Mouse (Mus musculus) kidney, embryonic 15.5 days (tissue): ENCODE measurements at regions not wholly inside any gene's neighbourhood (a gene's known extent, or its start where the extent isn't known, plus 50 kb on each side); places are given as distances from the start of the nearest gene placed in this dataset.

Experiments
- ATAC-seq: fragments of 200-750 bp; cut with Nextera tagmentation; replicated peaks from 2 replicates; pipeline ENCODE4 v1.8.0; 2017; ENCODE audit warnings: moderate TSS enrichment; ENCODE audit not compliant: low FRiP score
- H3K27ac ChIP-seq: fragments of 300-500 bp; sonication (generic); 2 replicates; pipeline ENCODE4 v1.5.1; 2015; ENCODE audit warnings: mild to moderate bottlenecking, inconsistent platforms
- H3K27me3 ChIP-seq: fragments of 300-500 bp; sonication (generic); 2 replicates; pipeline ENCODE4 v1.6.1; 2015; ENCODE audit warnings: inconsistent platforms
- H3K36me3 ChIP-seq: fragments of 300-500 bp; sonication (generic); 2 replicates; pipeline ENCODE4 v1.6.1; 2015; ENCODE audit warnings: inconsistent platforms
- H3K4me1 ChIP-seq: fragments of 300-500 bp; sonication (generic); 2 replicates; pipeline ENCODE4 v1.6.1; 2015; ENCODE audit warnings: inconsistent platforms
- H3K4me2 ChIP-seq: fragments of 300-500 bp; sonication (generic); 2 replicates; pipeline ENCODE4 v1.6.1; 2015; ENCODE audit warnings: moderate library complexity, mild to moderate bottlenecking, inconsistent platforms
- H3K4me3 ChIP-seq: fragments of 300-500 bp; sonication (generic); replicated peaks from 2 replicates; pipeline ENCODE4 v1.5.1; 2015; ENCODE audit warnings: mild to moderate bottlenecking, inconsistent platforms
- H3K9ac ChIP-seq: fragments of 300-500 bp; sonication (generic); 2 replicates; pipeline ENCODE4 v1.6.1; 2015; ENCODE audit warnings: mild to moderate bottlenecking, inconsistent platforms
- H3K9me3 ChIP-seq: fragments of 300-500 bp; sonication (generic); replicated peaks from 2 replicates; pipeline ENCODE4 v1.6.1; 2016; ENCODE audit warnings: inconsistent platforms
- WGBS: fragments of 180-500 bp; shearing (Covaris S2); methylation state at CpG from one replicate; pipeline ENCODE4 v1.1.7; 2015; ENCODE audit warnings: mixed read lengths; 5-methylcytosine and 5-hydroxymethylcytosine counted together

GRCm38 (mm10) chr11:14520591-14520990 lies 78.5 kb upstream of the Pom121l12 start:
- Histone ChIP-seq H3K4me3 (no peak overlapping the region), H3K9ac (no peak overlapping the region), H3K4me1 (no peaks in the 10 kb centered on the region), H3K4me2 (no peak overlapping the region), H3K36me3 (no peaks in the 10 kb centered on the region), H3K9me3 (no peaks in the 10 kb centered on the region), H3K27ac (no peak overlapping the region), H3K27me3 (no peaks in the 10 kb centered on the region)
- no peak for ATAC-seq
- WGBS, result 28% methylated on average over 1 of the region's 1 CpGs

DNA sequence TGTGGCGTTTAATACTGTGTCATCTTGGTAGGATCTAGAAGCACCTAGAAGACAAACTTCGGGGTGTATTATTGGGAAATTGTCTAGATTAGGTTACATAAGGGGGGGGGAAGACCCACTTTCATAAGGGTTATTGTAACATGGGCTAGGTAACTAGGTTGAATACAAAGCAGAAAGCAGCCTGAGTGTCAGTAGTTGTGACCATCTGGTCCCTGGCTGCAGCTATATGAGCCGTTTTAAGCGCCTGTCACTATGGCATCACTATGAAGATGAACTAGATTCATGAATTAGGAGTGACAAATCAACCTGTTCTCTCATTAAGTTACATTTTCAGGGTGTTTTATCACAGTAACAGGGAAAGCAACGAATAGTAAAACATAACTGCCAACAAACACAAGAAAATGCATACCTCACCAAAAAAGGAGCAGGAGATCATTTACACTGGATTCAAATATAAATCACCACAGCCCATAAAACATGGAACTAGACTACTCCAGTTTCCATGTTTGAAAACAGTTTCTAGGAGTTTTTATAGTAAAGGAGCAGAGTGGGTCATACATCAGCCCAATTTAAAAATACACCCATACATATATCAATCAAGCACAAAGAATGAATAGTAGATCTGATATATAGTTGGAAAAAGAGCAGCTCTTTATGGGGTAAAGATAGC lies 77.2 kb upstream of the Pom121l12 start:
- ATAC-seq, result peak; percentile 80
- no peaks in the 10 kb centered on the region for H3K27me3 ChIP-seq
- H3K9ac ChIP-seq, result no peak overlapping the region
- H3K27ac ChIP-seq, result no peak overlapping the region
- H3K9me3 ChIP-seq, result no peaks in the 10 kb centered on the region
- no peaks in the 10 kb centered on the region for H3K36me3 ChIP-seq
- H3K4me1 ChIP-seq, result no peaks in the 10 kb centered on the region
- H3K4me2 ChIP-seq, result no peak overlapping the region
- no peak overlapping the region for H3K4me3 ChIP-seq
- WGBS, result 41% methylated on average over 5 of the region's 5 CpGs
